Mouse (Mus musculus) MEL (cell line): ENCODE data around the gene Slc23a2.

Experiments used
- BHLHE40 ChIP-seq: IDR thresholded peaks from 2 replicates; pipeline ENCODE4 v1.6.1; 2012; ENCODE audit warnings: low read depth, mild to moderate bottlenecking, inconsistent platforms, low read length, improper control_type of control experiment, borderline replicate concordance
- CHD1 ChIP-seq: IDR thresholded peaks from 2 replicates; pipeline ENCODE4 v1.6.1; 2012; ENCODE audit warnings: low read depth, mild to moderate bottlenecking, inconsistent platforms, low read length, improper control_type of control experiment
- CTCF ChIP-seq, 3 experiments: IDR thresholded peaks in 2 of 3; conservative IDR thresholded peaks in 1 of 3; 2 replicates each; pipeline ENCODE4 v1.5.1; 2011 to 2012; ENCODE audit warnings: low read length in 3 of 3, low read depth in 2 of 3, mild to moderate bottlenecking in 2 of 3, improper control_type of control experiment in 1 of 3, inconsistent platforms in 1 of 3, mixed read lengths in 1 of 3, moderate library complexity in 1 of 3; ENCODE audit not compliant: control insufficient read depth in 1 of 3, insufficient read depth in 1 of 3, poor library complexity in 1 of 3, severe bottlenecking in 1 of 3
- EP300 ChIP-seq, 2 experiments: IDR thresholded peaks; 2 replicates each; pipeline ENCODE4 v1.6.1; 2011; ENCODE audit warnings: improper control_type of control experiment in 2 of 2, low read length in 2 of 2, low read depth in 1 of 2, mild to moderate bottlenecking in 1 of 2
- GATA1 ChIP-seq: IDR thresholded peaks from 2 replicates; pipeline ENCODE4 v1.6.1; 2011; ENCODE audit warnings: low read depth, low read length, improper control_type of control experiment
- JUND ChIP-seq: IDR thresholded peaks from 2 replicates; pipeline ENCODE4 v1.6.1; 2011; ENCODE audit warnings: low read depth, mild to moderate bottlenecking, improper control_type of control experiment, low read length
- MAFK ChIP-seq: IDR thresholded peaks from 2 replicates; pipeline ENCODE4 v1.6.1; 2011; ENCODE audit warnings: low read depth, mild to moderate bottlenecking, low read length, improper control_type of control experiment, borderline replicate concordance
- MAX ChIP-seq: IDR thresholded peaks from 2 replicates; pipeline ENCODE4 v1.6.1; 2011; ENCODE audit warnings: low read length, improper control_type of control experiment
- NELFE ChIP-seq: IDR thresholded peaks from 2 replicates; pipeline ENCODE4 v1.6.1; 2011; ENCODE audit warnings: low read depth, low read length, improper control_type of control experiment
- POLR2A ChIP-seq, 2 experiments: IDR thresholded peaks; 2 replicates each; pipeline ENCODE4 v1.6.1; 2011 to 2012; ENCODE audit warnings: low read length in 2 of 2, mild to moderate bottlenecking in 2 of 2, control low read depth in 1 of 2, improper control_type of control experiment in 1 of 2, low read depth in 1 of 2, moderate library complexity in 1 of 2; ENCODE audit not compliant: control insufficient read depth in 1 of 2, insufficient read depth in 1 of 2, poor library complexity in 1 of 2
- RAD21 ChIP-seq: IDR thresholded peaks from 2 replicates; pipeline ENCODE4 v1.6.1; 2011; ENCODE audit warnings: mild to moderate bottlenecking, low read depth, low read length, improper control_type of control experiment
- TBP ChIP-seq: IDR thresholded peaks from 2 replicates; pipeline ENCODE4 v1.8.0; 2011; ENCODE audit warnings: low read depth, low read length, improper control_type of control experiment
- TCF12 ChIP-seq: IDR thresholded peaks from 2 replicates; pipeline ENCODE4 v1.6.1; 2014; ENCODE audit warnings: low read depth, mild to moderate bottlenecking, inconsistent platforms, low read length, improper control_type of control experiment, moderate library complexity

- TF ChIP-seq CTCF (IDR thresholded peaks at IDR 0.05 in 2 of 3, conservative IDR thresholded peaks at IDR 0.05 in 1 of 3; ENCODE audit: control insufficient read depth in 1 of 3, insufficient read depth in 1 of 3, low read depth in 2 of 3, low read length in 3 of 3, poor library complexity in 1 of 3, severe bottlenecking in 1 of 3) (no peak), CHD1 (no peak), EP300 (IDR thresholded peaks at IDR 0.05; ENCODE audit: low read depth in 1 of 2, low read length in 2 of 2) (no peak), MAX (no peak), MAFK (no peak), POLR2A (IDR thresholded peaks at IDR 0.05; ENCODE audit: control insufficient read depth in 1 of 2, insufficient read depth in 1 of 2, low read depth in 1 of 2, low read length in 2 of 2, poor library complexity in 1 of 2) (no peak), RAD21 (no peak), TBP (no peak), JUND (no peak), BHLHE40 (no peak), GATA1 (no peak), TCF12 (no peak), NELFE (no peak)
These were observed 74.7 kb downstream of the Slc23a2 start for GRCm38 (mm10) chr2:132069985-132070735.
